Mouse (Mus musculus): ENCODE results near the gene Pced1b.

The Pced1b gene

DNA sequence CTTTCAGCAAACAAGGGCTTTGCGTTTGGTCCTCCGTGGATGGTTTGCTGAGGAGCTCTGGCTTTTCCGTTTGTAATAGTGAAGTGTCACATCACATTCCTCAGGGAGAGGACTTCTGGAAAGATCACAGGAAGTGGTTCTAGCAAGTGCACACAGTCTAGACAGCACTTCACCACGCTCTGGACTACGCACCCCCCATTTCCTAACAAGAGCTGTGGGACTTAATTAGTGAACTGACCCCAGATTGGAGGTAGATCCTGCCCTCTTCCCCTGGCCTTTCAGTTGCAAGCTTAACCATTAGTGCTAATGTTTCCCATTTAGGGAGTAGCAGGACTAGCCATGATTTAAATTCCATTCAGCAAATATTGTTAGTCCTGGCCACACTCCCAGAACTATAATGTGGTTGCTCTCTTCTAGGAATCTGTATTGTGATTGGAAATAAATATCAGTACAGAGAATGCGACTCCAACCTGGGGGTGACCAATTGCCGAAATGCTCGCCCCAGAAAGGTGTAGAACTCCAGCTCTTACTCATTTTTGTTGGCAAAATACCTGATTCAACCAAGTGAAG lies 10.4 kb downstream of the Pced1b start:
- peak; percentile 77 for DNase-seq (ENCODE audit: low read depth, low spot score)

DNA sequence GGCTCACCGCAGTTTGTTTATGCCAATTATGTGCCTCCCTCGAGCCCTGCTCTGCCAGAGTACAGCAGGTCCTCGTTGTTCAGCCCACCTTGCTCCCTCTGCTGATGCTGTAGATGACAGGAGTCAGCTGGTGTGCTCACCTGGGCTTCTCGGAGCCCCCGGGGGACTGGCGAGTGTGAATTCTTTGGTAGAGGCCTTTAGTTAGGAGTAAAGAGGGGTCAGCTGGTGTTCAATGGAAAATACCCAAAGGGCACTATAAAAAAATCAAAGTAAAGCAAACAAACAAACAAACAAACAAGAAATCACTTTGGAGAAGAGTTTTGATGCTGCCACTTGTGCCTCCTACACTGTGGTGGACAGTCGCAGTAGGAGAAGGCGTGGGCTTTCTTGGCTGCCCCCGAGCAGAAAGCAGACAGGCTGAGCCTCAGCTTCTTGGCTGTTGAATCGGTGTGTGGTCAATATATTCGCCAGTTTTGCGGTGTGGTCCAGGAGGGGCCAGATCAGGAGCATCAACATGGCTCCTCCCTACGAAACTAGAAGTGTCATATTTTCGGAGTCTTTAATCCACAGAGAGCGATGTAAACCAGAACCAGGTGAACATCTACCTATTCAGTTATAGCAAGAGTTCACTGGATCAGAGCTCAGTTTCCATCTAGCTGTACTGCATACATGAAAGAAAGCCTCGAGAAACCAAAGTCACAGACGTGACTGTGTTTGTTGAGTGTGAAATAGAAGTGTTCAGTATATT lies 11.8 kb downstream of the Pced1b start:
- DNase-seq (ENCODE audit: low read depth, low spot score): peak; percentile 87

DNA sequence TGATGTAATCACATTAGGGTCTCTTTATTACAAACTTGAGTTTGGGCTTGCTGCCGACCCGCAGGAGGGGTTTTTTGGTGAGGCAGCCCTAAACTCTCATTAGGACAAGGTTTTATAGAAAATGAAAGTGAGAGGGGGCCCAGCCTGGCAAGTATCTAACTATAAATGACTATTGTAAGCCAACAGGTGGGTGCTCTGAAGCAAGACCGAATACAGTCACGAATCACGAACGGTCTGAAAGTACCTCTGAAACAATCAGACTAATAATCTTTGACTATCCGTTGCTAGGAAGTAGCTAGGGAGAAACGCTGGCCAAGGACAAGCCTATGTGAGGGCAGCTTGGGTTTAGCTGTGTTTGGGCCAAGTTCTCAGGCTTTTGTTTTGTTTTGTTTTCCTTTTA lies 12.4 kb downstream of the Pced1b start:
- DNase-seq (ENCODE audit: low read depth, low spot score): peak; percentile 93

DNA sequence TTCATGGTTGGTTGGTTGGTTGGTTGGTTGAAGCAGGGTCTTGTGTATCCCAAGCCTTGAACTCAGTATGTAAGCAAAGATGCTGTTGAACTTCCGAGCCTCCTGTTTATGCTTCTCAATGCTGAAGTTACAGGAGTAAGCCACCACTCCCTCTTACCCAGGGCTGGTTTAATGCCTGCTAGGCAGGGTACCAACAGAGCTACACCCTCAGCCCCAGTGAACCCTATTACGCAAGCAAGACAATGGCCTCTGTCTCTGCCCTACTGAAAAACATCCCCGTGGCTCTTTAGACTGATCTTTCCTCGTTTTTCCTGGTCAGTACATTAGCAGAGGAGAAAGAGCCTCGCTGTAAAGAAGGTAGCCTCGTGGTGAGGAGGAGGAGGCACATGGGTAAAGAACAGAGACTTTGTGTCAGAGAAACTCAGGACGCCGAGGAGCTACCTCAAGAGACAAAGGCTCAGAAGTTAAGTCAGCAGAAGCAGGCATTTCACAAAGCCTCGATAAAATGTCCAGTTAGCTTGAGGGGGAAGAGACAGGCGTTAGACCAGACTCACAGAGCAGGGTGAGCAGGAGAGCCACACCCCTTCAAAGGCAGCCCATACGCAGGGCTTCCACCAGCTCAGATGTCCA lies 13.2 kb downstream of the Pced1b start:
- peak; percentile 81 for DNase-seq (ENCODE audit: low read depth, low spot score)

DNA sequence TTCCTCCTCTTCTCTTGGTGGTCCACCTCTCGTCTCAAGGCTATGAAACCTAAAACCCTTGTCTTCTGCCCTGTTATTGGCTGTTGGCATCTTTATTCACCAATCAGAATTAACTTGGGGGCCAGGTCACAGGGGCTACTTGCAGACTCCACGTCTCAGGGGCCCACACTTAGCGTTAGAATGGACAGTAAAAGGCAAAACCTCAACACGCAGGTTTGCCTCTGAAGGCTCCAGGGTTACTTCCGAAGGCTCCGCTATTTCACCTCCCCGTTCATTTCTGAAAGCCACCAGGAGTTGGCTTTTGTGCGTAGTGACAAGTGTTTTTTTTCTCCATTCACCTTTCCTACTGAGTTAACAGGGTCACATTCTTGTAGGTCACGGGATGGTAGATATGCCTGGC lies 15.3 kb downstream of the Pced1b start:
- DNase-seq (ENCODE audit: low read depth, low spot score): peak; percentile 93

DNA sequence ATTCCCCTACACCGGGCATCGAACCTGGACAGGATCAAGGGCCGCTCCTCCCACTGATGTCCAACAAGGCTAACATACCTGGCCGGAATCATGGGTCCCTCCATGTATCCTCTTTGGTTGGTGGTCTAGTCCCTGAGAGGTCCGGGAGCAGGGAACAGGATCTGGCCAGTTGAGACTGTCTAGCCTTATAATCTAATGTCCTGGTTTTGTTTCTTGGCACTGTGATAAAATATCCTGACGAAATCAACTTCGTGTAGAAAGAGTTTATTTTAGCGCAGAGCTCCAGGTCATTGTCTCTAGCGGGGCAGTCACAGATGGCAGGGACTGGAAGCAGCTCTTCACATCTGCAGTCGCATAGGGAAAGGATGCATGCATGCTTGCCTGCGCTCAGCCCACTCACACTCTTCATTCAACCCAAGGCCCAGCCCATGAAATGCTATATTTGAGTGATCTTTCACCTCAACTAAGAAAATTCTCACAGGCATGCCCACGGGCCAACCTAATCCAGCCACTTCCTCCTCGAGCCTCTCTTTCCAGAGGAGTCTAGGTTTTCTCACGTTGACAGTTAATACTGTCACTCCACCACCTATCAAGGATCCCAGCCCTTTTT lies 19.4 kb downstream of the Pced1b start:
- DNase-seq (ENCODE audit: low read depth, low spot score): peak; percentile 81

DNA sequence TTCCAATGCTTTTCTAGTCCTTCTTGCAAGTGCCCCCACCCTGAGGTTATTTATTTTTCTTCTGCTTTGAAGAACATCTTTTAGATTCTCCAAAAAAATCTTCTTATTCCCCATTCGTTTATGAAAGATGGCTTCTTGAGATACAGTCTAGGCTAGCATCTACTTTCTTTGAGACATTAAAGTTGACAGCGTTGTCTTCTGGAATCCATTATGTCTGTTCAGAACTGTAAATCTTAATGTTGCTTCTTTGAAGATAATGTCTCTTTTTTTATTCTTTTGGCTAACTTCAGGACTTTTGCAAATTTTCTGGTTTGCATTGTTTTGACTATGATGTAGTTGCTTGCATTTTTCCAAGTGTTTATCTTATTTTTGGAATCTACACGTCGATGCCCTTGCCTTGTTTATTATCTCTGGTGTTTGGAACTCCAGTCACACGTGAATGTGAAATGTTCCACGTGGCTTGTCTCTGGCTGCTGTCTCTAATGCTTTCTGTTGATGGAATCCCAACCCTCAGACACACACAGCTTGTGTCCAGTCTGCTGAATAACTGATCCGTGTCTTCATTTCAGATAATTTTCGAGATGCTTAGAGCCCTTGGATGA lies 20.3 kb downstream of the Pced1b start:
- peak; percentile 42 for DNase-seq (ENCODE audit: low read depth, low spot score)

DNA sequence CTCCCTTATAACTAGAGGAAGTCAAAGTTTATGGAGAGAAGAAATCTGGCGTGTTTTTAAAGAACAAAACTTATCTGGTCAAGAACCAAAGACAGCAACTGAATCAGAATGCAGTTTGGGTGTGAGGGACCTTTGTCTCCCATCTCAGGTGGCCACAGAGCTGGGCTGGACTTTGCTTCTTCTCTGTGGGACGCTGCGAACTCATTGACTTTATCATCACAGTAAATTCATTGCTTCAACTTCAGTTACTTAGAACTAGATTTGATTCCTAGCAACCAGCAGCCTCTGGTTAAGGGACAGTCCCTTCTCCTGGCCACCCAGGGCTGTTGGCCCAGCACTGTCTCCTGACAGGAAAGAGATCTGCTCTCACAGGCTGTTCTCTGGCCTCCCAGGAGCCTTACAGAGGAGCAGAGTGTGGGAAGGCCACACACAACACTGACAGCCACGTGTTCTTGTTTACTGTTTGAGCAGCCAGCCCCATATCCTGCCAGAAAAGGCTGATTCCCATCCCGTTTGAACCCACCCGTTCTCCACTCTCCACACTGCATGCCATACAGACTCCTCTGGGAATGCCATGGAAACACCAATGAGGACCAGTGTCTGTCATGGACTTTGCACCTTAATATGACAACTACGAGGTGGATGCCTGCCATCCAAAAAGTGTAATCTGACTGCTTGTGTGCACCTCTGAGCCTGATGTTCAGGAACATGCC lies 25.2 kb downstream of the Pced1b start:
- no peak for DNase-seq (ENCODE audit: low read depth, low spot score)

DNA sequence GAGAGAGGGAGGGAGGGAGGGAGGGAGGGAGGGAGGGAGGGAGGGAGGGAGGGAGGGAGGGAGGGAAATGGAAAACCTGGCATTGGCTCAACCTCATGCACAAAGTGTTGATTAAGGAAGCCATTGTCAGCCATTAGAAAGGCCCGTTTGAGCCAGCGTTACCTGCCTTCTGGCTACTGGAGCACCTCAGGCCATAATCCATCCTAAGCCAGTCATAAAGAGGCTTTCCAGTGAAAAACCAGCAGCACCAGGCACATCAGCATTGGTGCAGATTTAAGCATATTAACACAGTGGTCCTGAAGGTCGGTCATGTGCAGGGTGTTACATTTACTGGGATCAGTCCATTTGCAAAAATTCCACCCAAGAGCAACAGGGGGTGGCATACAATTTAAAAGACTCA lies 25.9 kb downstream of the Pced1b start:
- no peak for DNase-seq (ENCODE audit: low read depth, low spot score)

DNA sequence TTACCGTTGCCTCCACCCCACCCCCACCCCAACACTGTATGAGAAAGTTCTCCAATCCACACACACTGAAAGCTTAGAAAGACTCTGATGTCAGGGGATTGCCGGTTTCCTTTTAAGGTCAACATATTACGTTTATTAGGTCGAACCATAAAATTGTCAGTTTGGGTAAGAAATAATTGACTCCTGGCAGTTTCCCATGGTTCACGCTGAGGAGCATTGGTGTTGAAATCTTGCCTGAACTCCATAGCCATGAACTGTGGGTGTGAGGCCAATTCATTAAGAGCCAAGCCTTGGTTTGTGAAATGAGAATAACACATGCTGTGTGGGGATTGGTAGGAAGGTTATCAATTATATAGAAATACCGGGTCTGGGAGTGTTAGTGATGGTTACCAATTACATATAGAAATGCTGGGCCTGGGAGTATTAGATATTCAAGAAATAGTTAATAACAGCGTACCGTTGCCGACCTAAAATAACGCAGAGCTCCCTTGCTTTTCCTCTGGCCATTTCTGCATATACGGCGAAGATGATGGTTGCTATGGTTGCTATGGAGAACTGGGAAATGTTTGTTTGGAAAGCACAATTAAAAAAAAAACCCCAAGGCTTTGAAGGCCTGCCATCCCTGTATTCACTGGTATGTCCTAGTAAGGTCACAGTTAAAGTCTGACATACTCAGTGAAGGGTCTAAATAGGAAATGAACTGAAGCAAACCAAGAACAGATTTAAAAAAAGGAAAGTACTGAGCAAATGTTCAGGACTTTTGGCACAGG lies 28.9 kb downstream of the Pced1b start:
- no peak for DNase-seq (ENCODE audit: low read depth, low spot score)

DNA sequence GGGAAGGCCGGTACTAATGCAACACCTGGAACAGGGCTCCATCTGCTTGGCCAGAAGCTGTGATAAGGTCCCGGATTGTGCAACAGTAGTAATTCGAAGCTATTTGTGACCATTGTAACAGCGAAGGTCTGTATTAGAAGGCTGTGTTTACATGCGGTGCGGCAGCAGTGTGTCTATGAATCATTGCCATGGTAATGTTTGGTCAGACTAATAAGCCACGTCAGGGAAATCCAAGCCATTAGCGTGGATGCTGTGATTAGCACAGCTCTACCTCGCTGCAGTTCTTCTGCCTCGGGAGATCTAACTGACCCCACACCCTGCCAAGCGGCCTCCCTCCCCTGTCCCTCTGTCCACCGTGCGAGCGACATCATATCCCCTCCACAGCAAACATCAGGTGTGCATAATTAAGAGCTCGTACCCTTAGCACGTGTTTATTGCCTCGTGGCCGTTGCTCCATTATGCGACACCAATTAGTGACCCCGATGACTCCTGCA lies 29.8 kb downstream of the Pced1b start:
- DNase-seq (ENCODE audit: low read depth, low spot score): peak; percentile 77

DNA sequence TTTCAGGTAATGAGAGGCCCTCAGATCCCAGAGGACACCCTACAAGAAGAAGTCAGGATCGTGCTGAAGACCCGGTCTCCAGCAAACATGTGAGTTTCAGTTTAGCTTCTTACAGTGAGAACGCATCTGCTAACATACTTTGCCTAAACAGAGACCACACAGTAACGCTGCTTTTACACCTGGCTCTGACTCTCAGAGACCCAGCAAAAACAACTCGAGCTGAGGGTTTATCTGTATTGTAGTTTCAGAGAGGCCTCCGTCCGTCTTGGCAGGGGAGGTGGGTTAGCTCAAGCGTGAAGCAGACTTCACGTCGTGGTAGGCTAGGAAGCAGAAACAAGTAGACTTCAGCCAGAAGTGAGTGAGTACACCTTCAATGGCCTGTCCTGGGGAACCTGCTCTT lies 30.4 kb downstream of the Pced1b start:
- DNase-seq (ENCODE audit: low read depth, low spot score): peak; percentile 91

DNA sequence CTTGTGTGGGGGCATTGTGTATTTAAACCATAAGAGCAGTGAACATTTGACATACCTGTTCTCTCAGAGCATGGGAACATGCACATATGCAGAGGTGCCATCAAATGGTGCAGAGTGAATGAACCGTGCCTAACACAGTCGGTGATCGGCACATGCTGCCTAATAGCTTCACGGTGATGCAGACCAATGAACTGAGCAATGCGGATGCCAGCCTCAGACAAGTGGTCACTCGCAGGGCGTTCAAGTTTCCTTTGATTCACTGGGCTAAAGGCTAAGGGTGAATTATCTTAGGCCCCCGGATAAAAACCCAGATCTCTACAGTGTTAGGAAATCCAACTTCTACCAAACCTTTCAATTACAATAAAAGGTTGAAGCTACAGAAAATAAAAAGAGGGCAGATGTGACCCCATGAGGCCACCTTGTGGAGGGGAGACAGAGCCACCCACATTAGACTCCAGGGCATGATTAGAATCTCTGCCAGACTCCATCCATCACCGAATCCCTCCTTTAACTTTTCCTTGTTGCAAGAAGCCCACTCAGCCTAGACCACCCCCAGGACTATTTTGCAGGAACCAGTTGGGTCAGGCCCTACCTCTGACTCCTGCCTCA lies 31.5 kb downstream of the Pced1b start:
- DNase-seq (ENCODE audit: low read depth, low spot score): peak; percentile 73

DNA sequence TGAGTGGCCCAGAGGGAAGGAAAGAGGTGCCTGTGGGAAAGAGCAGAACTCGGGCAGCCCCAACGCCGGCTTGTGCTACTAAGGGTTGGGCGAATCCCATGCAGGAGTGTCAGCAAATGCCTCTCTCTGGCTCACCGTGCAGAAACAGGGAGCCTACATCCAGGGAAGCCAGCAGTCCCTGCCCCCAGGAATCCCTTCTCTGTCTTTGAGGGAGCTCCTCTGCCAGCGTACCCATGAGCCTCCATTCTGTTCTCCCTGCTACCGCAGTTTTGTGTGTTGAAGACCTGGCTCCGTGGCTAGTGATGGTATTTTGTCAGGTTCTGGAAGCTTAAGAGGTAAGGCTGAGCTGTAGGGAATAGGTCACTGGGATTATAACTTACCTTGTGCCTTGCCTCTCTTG lies 33.2 kb downstream of the Pced1b start:
- no peak for DNase-seq (ENCODE audit: low read depth, low spot score)

DNA sequence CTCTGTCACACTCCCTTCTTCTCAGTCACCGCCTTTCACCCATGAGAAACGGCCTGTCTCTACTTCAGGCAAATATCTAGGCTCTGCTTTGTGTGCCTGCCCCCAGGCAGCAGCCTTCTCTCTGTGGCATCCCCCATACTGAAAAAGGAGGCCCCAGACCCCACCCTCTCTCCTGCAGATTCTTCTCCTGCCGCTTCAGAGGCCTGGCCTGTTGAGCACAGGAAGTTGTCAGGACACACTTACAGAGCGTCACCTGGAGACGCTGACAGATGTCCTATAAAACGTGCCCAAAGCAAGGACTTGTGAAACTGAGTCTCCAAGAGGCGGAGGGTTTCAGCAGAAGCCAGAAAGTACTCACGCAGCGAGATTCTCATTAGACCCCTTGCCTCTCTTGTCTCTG lies 33.9 kb downstream of the Pced1b start:
- no peak for DNase-seq (ENCODE audit: low read depth, low spot score)

DNA sequence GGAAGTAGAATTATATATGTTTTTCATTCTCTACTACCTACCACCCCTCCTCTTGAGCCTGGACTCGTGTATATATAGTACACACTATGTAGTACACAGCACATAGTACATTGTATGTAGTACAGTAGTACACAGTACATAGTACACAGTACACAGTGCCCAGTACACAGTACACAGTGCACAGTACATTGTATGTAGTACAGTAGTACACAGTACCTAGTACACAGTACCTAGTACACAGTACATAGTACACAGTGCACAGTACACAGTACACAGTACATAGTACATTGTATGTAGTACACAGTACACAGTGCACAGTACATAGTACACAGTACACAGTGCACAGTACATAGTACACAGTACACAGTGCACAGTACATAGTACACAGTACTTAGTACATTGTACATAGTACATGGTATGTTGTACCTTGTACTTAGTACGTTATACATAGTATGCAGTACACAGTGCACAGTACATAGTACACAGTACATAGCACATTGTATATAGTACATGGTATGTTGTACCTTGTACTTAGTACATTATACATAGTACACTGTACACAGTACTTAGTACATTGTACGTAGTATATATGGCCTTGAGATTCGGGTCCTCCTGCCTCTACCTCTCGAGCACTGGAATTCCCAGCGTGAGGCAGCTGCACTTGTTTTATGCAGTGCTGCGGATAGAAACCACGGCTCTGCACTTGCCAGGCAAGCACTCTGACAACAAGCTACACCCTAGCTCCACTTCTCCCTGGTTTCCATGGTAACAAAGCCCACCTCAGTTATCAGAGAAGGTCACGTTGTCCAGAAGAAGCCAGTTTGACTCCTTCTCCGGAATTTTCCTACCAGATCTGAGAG lies 35.0 kb downstream of the Pced1b start:
- DNase-seq (ENCODE audit: low read depth, low spot score): no peak

DNA sequence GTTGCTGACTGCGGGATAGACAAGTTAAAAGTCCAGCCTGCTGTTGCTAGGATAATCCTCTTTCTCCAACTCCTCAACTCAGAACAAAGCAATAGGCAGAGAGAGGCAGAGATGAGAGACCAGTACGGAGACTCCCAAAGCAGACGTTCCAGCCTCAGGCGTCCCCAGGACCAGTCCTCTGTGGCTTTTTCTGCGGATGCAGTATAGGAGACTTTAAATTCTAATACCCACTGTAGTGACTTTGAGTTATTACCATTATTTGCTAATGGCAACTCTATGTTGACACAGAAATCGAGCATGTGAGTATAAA lies 35.6 kb downstream of the Pced1b start:
- no peak for DNase-seq (ENCODE audit: low read depth, low spot score)

DNA sequence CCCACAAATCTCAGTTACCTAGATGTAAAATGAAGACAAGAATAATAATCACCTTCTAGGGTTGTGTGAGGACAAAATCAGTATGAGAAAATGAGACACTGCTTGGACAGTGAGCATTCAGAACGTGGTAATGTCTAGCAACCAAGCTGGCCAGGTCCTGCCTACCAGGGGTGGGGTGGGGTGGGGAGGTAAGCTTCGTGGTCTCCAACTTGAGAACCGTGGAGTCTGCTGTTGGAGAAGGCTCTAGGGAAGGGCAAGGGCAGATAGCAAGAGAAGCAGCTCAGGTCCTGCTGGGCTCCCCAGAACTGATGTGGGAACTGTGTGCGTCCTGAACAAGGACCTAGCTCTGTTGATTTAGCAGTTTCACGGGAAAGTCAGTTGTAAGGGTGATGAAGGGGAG lies 37.3 kb downstream of the Pced1b start:
- DNase-seq (ENCODE audit: low read depth, low spot score): no peak

DNA sequence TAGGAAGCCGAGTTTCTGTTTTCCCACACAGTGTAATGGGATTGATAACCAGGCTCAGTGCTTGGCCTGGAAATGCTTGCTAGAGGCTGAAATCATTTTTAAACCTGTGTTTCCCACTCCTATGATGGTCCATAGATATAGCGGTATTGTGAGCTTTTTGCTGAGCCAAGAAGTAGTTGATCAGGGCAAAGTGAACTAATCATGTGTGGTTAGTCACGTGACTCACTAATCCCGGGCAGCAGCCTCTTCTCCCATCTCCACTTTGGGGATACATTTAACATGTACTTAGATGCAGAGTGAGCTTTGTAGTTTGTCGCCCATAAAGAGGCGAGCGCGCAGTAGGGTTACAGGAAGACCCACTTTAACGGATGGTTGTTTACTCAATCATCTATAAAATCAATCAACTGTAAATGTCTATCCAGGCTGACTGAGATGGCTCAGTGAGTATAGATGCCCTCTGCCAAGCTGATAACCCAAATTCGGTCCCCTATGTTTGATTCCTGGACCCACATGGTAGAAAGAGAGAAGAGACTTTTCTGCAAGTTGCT lies 38.8 kb downstream of the Pced1b start:
- no peak for DNase-seq (ENCODE audit: low read depth, low spot score)

Data from A20 (cell line).